Mouse (Mus musculus) MEL (cell line): ENCODE data around the gene Esam. TPM values are rescaled to one million over a fixed set of nuclear protein-coding genes. Genes with fewer than 3 reads are reported as not detected.

Source experiments
- DNase-seq: peaks from one replicate; pipeline ENCODE4 v3.0.0; 2011; ENCODE audit warnings: low read depth, low spot score
- H3K27ac ChIP-seq: 2 replicates; pipeline ENCODE4 v1.5.1; 2012; ENCODE audit warnings: low read depth, mild to moderate bottlenecking, control low read depth, low read length, moderate library complexity; ENCODE audit not compliant: control insufficient read depth
- H3K27me3 ChIP-seq, 2 experiments: fragments of 150-350 bp in 1 of 2; sonication (generic) in 1 of 2; 2 replicates each; pipeline ENCODE4 v1.6.1; 2012; ENCODE audit warnings: low read length in 2 of 2, mild to moderate bottlenecking in 2 of 2, improper control_type of control experiment in 1 of 2, moderate library complexity in 1 of 2; ENCODE audit not compliant: insufficient read depth in 2 of 2, control insufficient read depth in 1 of 2
- H3K36me3 ChIP-seq, 2 experiments: 2 replicates each; pipeline ENCODE4 v1.6.1; 2012 to 2014; ENCODE audit warnings: low read length in 2 of 2, improper control_type of control experiment in 1 of 2, inconsistent platforms in 1 of 2, mild to moderate bottlenecking in 1 of 2; ENCODE audit not compliant: insufficient read depth in 2 of 2, control insufficient read depth in 1 of 2
- H3K4me1 ChIP-seq, 2 experiments: fragments of 150-350 bp in 1 of 2; sonication (generic) in 1 of 2; 2 replicates each; pipeline ENCODE4 v1.6.1; 2012; ENCODE audit warnings: low read length in 2 of 2, improper control_type of control experiment in 1 of 2, mild to moderate bottlenecking in 1 of 2; ENCODE audit not compliant: insufficient read depth in 2 of 2, control insufficient read depth in 1 of 2
- H3K4me3 ChIP-seq, 2 experiments: fragments of 150-350 bp in 1 of 2; sonication (generic) in 1 of 2; 2 replicates each; pipeline ENCODE4 v1.5.1; 2012; ENCODE audit warnings: low read depth in 2 of 2, low read length in 2 of 2, mild to moderate bottlenecking in 2 of 2, moderate library complexity in 2 of 2, control low read depth in 1 of 2, improper control_type of control experiment in 1 of 2; ENCODE audit not compliant: control insufficient read depth in 1 of 2, insufficient read depth in 1 of 2
- H3K79me2 ChIP-seq: 2 replicates; pipeline ENCODE4 v1.6.1; 2012; ENCODE audit warnings: mild to moderate bottlenecking, low read length, moderate library complexity; ENCODE audit not compliant: control insufficient read depth, poor library complexity, insufficient read depth
- H3K9ac ChIP-seq: 2 replicates; pipeline ENCODE4 v1.6.1; 2012; ENCODE audit warnings: low read depth, mild to moderate bottlenecking, control low read depth, low read length, moderate library complexity; ENCODE audit not compliant: control insufficient read depth, poor library complexity, severe bottlenecking
- H3K9me3 ChIP-seq: fragments of 150-350 bp; sonication (generic); replicated peaks from 2 replicates; pipeline ENCODE4 v1.6.1; 2012; ENCODE audit warnings: mild to moderate bottlenecking, low read length, improper control_type of control experiment, moderate library complexity; ENCODE audit not compliant: insufficient read depth
- BHLHE40 ChIP-seq: IDR thresholded peaks from 2 replicates; pipeline ENCODE4 v1.6.1; 2012; ENCODE audit warnings: low read depth, mild to moderate bottlenecking, inconsistent platforms, low read length, improper control_type of control experiment, borderline replicate concordance
- CHD1 ChIP-seq: IDR thresholded peaks from 2 replicates; pipeline ENCODE4 v1.6.1; 2012; ENCODE audit warnings: low read depth, mild to moderate bottlenecking, inconsistent platforms, low read length, improper control_type of control experiment
- CHD2 ChIP-seq: IDR thresholded peaks from 2 replicates; pipeline ENCODE4 v1.6.1; 2011; ENCODE audit warnings: low read length, improper control_type of control experiment
- CTCF ChIP-seq, 3 experiments: IDR thresholded peaks in 2 of 3; conservative IDR thresholded peaks in 1 of 3; 2 replicates each; pipeline ENCODE4 v1.5.1; 2011 to 2012; ENCODE audit warnings: low read length in 3 of 3, low read depth in 2 of 3, mild to moderate bottlenecking in 2 of 3, improper control_type of control experiment in 1 of 3, inconsistent platforms in 1 of 3, mixed read lengths in 1 of 3, moderate library complexity in 1 of 3; ENCODE audit not compliant: control insufficient read depth in 1 of 3, insufficient read depth in 1 of 3, poor library complexity in 1 of 3, severe bottlenecking in 1 of 3
- E2F4 ChIP-seq: IDR thresholded peaks from 2 replicates; pipeline ENCODE4 v1.6.1; 2011; ENCODE audit warnings: low read depth, low read length, improper control_type of control experiment, borderline replicate concordance
- ELF1 ChIP-seq: IDR thresholded peaks from 2 replicates; pipeline ENCODE4 v1.6.1; 2014; ENCODE audit warnings: low read depth, mild to moderate bottlenecking, inconsistent platforms, low read length, improper control_type of control experiment, moderate library complexity
- EP300 ChIP-seq, 2 experiments: IDR thresholded peaks; 2 replicates each; pipeline ENCODE4 v1.6.1; 2011; ENCODE audit warnings: improper control_type of control experiment in 2 of 2, low read length in 2 of 2, low read depth in 1 of 2, mild to moderate bottlenecking in 1 of 2
- GABPA ChIP-seq: IDR thresholded peaks from 2 replicates; pipeline ENCODE4 v1.6.1; 2012; ENCODE audit warnings: low read depth, mild to moderate bottlenecking, inconsistent platforms, low read length, improper control_type of control experiment, moderate library complexity
- GATA1 ChIP-seq: IDR thresholded peaks from 2 replicates; pipeline ENCODE4 v1.6.1; 2011; ENCODE audit warnings: low read depth, low read length, improper control_type of control experiment
- JUND ChIP-seq: IDR thresholded peaks from 2 replicates; pipeline ENCODE4 v1.6.1; 2011; ENCODE audit warnings: low read depth, mild to moderate bottlenecking, improper control_type of control experiment, low read length
- KAT2A ChIP-seq: conservative IDR thresholded peaks from 2 replicates; pipeline ENCODE4 v1.6.1; 2012; ENCODE audit warnings: low read depth, low read length, improper control_type of control experiment, inconsistent platforms
- MAFK ChIP-seq: IDR thresholded peaks from 2 replicates; pipeline ENCODE4 v1.6.1; 2011; ENCODE audit warnings: low read depth, mild to moderate bottlenecking, low read length, improper control_type of control experiment, borderline replicate concordance
- MAX ChIP-seq: IDR thresholded peaks from 2 replicates; pipeline ENCODE4 v1.6.1; 2011; ENCODE audit warnings: low read length, improper control_type of control experiment
- MAZ ChIP-seq: IDR thresholded peaks from 2 replicates; pipeline ENCODE4 v1.6.1; 2012; ENCODE audit warnings: low read depth, mild to moderate bottlenecking, inconsistent platforms, low read length, improper control_type of control experiment
- MXI1 ChIP-seq: IDR thresholded peaks from 2 replicates; pipeline ENCODE4 v1.6.1; 2011; ENCODE audit warnings: mild to moderate bottlenecking, low read depth, low read length, improper control_type of control experiment
- MYB ChIP-seq: IDR thresholded peaks from 2 replicates; pipeline ENCODE4 v1.6.1; 2011; ENCODE audit warnings: mild to moderate bottlenecking, low read depth, low read length, improper control_type of control experiment
- NRF1 ChIP-seq: IDR thresholded peaks from 2 replicates; pipeline ENCODE4 v1.6.1; 2014; ENCODE audit warnings: low read depth, mild to moderate bottlenecking, inconsistent platforms, low read length, improper control_type of control experiment, moderate library complexity; ENCODE audit not compliant: poor library complexity, insufficient read depth, severe bottlenecking
- POLR2A ChIP-seq, 2 experiments: IDR thresholded peaks; 2 replicates each; pipeline ENCODE4 v1.6.1; 2011 to 2012; ENCODE audit warnings: low read length in 2 of 2, mild to moderate bottlenecking in 2 of 2, control low read depth in 1 of 2, improper control_type of control experiment in 1 of 2, low read depth in 1 of 2, moderate library complexity in 1 of 2; ENCODE audit not compliant: control insufficient read depth in 1 of 2, insufficient read depth in 1 of 2, poor library complexity in 1 of 2
- POLR2AphosphoS5 ChIP-seq: IDR thresholded peaks from 2 replicates; pipeline ENCODE4 v1.6.1; 2012; ENCODE audit warnings: low read depth, borderline replicate concordance, mild to moderate bottlenecking, inconsistent platforms, low read length, moderate library complexity, mixed read lengths
- RAD21 ChIP-seq: IDR thresholded peaks from 2 replicates; pipeline ENCODE4 v1.6.1; 2011; ENCODE audit warnings: mild to moderate bottlenecking, low read depth, low read length, improper control_type of control experiment
- RCOR1 ChIP-seq: IDR thresholded peaks from 2 replicates; pipeline ENCODE4 v1.6.1; 2012; ENCODE audit warnings: low read depth, mild to moderate bottlenecking, inconsistent platforms, low read length, improper control_type of control experiment
- SMC3 ChIP-seq: IDR thresholded peaks from 2 replicates; pipeline ENCODE4 v1.6.1; 2011; ENCODE audit warnings: low read depth, low read length, improper control_type of control experiment
- TAL1 ChIP-seq: IDR thresholded peaks from 2 replicates; pipeline ENCODE4 v1.6.1; 2012; ENCODE audit warnings: mild to moderate bottlenecking, inconsistent platforms, low read length, moderate library complexity, mixed read lengths
- TBP ChIP-seq: IDR thresholded peaks from 2 replicates; pipeline ENCODE4 v1.8.0; 2011; ENCODE audit warnings: low read depth, low read length, improper control_type of control experiment
- TCF12 ChIP-seq: IDR thresholded peaks from 2 replicates; pipeline ENCODE4 v1.6.1; 2014; ENCODE audit warnings: low read depth, mild to moderate bottlenecking, inconsistent platforms, low read length, improper control_type of control experiment, moderate library complexity
- UBTF ChIP-seq: IDR thresholded peaks from 2 replicates; pipeline ENCODE4 v1.6.1; 2012; ENCODE audit warnings: low read depth, mild to moderate bottlenecking, inconsistent platforms, low read length, improper control_type of control experiment, moderate library complexity, borderline replicate concordance; ENCODE audit not compliant: insufficient read depth
- USF2 ChIP-seq, 2 experiments: IDR thresholded peaks; 2 replicates each; pipeline ENCODE4 v1.6.1; 2011 to 2012; ENCODE audit warnings: improper control_type of control experiment in 2 of 2, low read length in 2 of 2, borderline replicate concordance in 1 of 2, inconsistent platforms in 1 of 2, low read depth in 1 of 2, mild to moderate bottlenecking in 1 of 2; ENCODE audit not compliant: insufficient read depth in 1 of 2
- ZC3H11A ChIP-seq: IDR thresholded peaks from 2 replicates; pipeline ENCODE4 v1.6.1; 2012; ENCODE audit warnings: low read depth, mild to moderate bottlenecking, inconsistent platforms, low read length, improper control_type of control experiment
- ZMIZ1 ChIP-seq: IDR thresholded peaks from 2 replicates; pipeline ENCODE4 v1.6.1; 2012; ENCODE audit warnings: low read depth, mild to moderate bottlenecking, inconsistent platforms, low read length, improper control_type of control experiment, moderate library complexity
- ZNF384 ChIP-seq: IDR thresholded peaks from 2 replicates; pipeline ENCODE4 v1.6.1; 2012; ENCODE audit warnings: low read depth, mild to moderate bottlenecking, inconsistent platforms, low read length, improper control_type of control experiment
- polyA plus RNA-seq, 2 experiments: library from polyadenylated mRNA; stranded (reverse) in 1 of 2; unstranded in 1 of 2; fragments of >175 nt in 1 of 2; fragments of >200 nt in 1 of 2; gene quantifications; 2 replicates each; pipeline versions ENCODE4 v1.2.1 to v1.2.4; 2012; ENCODE audit warnings: low replicate concordance in 2 of 2, low read depth in 1 of 2; ENCODE audit not compliant: insufficient read length in 2 of 2, insufficient read depth in 1 of 2, missing spikeins in 1 of 2
- total RNA-seq: library from RNA; depleted of rRNA; stranded (reverse); fragments of 300-350 nt; gene quantifications from 2 replicates; pipeline ENCODE4 v1.2.3, GENCODE M21; 2012

The Esam gene
- total and polyA plus RNA-seq, 3 experiments: 0.23 to 0.89 TPM; not detected in 1

GRCm38 (mm10) chr9:37545847-37546452 is 18.1 kb downstream of the Esam start:
- Histone ChIP-seq H3K4me3 (no peak overlapping the region), H3K9me3 (no peaks in the 10 kb centered on the region)
- TF ChIP-seq EP300 (IDR thresholded peaks at IDR 0.05; ENCODE audit: low read depth in 1 of 2, low read length in 2 of 2) (no peak), BHLHE40 (no peak), TCF12 (no peak), TBP (no peak), SMC3 (no peak), E2F4 (no peak), GATA1 (no peak), ZNF384 (no peak), ZMIZ1 (no peak), MXI1 (no peak), TAL1 (no peak), JUND (no peak), RCOR1 (no peak), POLR2A (IDR thresholded peaks at IDR 0.05; ENCODE audit: control insufficient read depth in 1 of 2, insufficient read depth in 1 of 2, low read depth in 1 of 2, low read length in 2 of 2, poor library complexity in 1 of 2) (no peak), CHD2 (no peak)
- TF ChIP-seq, all 39 proteins: peak for 0
- Histone ChIP-seq H3K27me3 (no peaks in the 10 kb centered on the region), H3K36me3 (peaks cover 0 to 4% of the 10 kb centered on the region in 2 experiments; a peak in 1 of 4 replicates), H3K4me1 (no peaks in the 10 kb centered on the region), H3K9ac (no peak overlapping the region), H3K79me2 (no peaks in the 10 kb centered on the region), H3K27ac (no peak overlapping the region)
- DNase-seq: no peak

- Histone ChIP-seq H3K79me2 (no peaks in the 10 kb centered on the region), H3K4me3 (no peak overlapping the region), H3K9me3 (no peaks in the 10 kb centered on the region), H3K27ac (no peak overlapping the region), H3K4me1 (peaks cover 0 to 6% of the 10 kb centered on the region in 2 experiments; a peak in 2 of 4 replicates), H3K27me3 (no peaks in the 10 kb centered on the region), H3K9ac (no peak overlapping the region), H3K36me3 (peaks cover 0 to 6% of the 10 kb centered on the region in 2 experiments; a peak in 1 of 4 replicates)
- DNase-seq: no peak
- no peak for TF ChIP-seq ELF1
- TF ChIP-seq RAD21: 0 out of 2 replicates have a peak, but pooled peaks have one; percentile 15
- no peak for TF ChIP-seq TBP
- no peak for TF ChIP-seq TCF12
- TF ChIP-seq ZC3H11A: 0 out of 2 replicates have a peak, but pooled peaks have one; percentile 1
- no peak for TF ChIP-seq NRF1
- no peak for TF ChIP-seq KAT2A
- TF ChIP-seq BHLHE40: no peak
- TF ChIP-seq CTCF (IDR thresholded peaks at IDR 0.05 in 2 of 3, conservative IDR thresholded peaks at IDR 0.05 in 1 of 3; ENCODE audit: control insufficient read depth in 1 of 3, insufficient read depth in 1 of 3, low read depth in 2 of 3, low read length in 3 of 3, poor library complexity in 1 of 3, severe bottlenecking in 1 of 3): peak in 2 of 3 experiments; percentile 2 to 30; a peak in 2 of 6 replicates
- no peak for TF ChIP-seq GABPA
- no peak for TF ChIP-seq CHD2
- TF ChIP-seq MAX: no peak
- no peak for TF ChIP-seq POLR2AphosphoS5
- TF ChIP-seq TAL1: no peak
- no peak for TF ChIP-seq CHD1
- no peak for TF ChIP-seq UBTF
- TF ChIP-seq ZMIZ1: no peak
- TF ChIP-seq USF2 (IDR thresholded peaks at IDR 0.05; ENCODE audit: borderline replicate concordance in 1 of 2, insufficient read depth in 1 of 2, low read depth in 1 of 2, low read length in 2 of 2): no peak
- no peak for TF ChIP-seq MAZ
- no peak for TF ChIP-seq ZNF384
- TF ChIP-seq MYB: no peak
- no peak for TF ChIP-seq POLR2A (IDR thresholded peaks at IDR 0.05; ENCODE audit: control insufficient read depth in 1 of 2, insufficient read depth in 1 of 2, low read depth in 1 of 2, low read length in 2 of 2, poor library complexity in 1 of 2)
- TF ChIP-seq MAFK: no peak
Observed at GRCm38 (mm10) chr9:37546889-37547288, 19.0 kb downstream of the Esam start.
